Mouse (Mus musculus) testis, adult 2 months (tissue): ENCODE data around the gene Hist1h2ag.

ENCODE experiments used
- CTCF ChIP-seq: fragments of 200-500 bp; IDR thresholded peaks from 2 replicates; pipeline ENCODE4 v1.5.1; 2012; ENCODE audit warnings: low read depth, mild to moderate bottlenecking, inconsistent platforms, low read length, moderate library complexity; ENCODE audit not compliant: control insufficient read depth, insufficient read depth, insufficient replicate concordance
- POLR2A ChIP-seq: fragments of 200-500 bp; IDR thresholded peaks from 2 replicates; pipeline ENCODE4 v1.6.1; 2012; ENCODE audit warnings: low read depth, mild to moderate bottlenecking, inconsistent platforms, low read length, moderate library complexity; ENCODE audit not compliant: control insufficient read depth

- TF ChIP-seq CTCF (no peak), POLR2A (no peak)
Observed at GRCm38 (mm10) chr13:22044432-22045155, 1.9 kb upstream of the Hist1h2ag start.
